Mouse (Mus musculus) MEL (cell line): ENCODE measurements around the gene Acss1. TPM values are rescaled to one million over a fixed set of nuclear protein-coding genes. Genes with fewer than 3 reads are reported as not detected.

Source experiments
- DNase-seq: peaks from one replicate; pipeline ENCODE4 v3.0.0; 2011; ENCODE audit warnings: low read depth, low spot score
- H3K27ac ChIP-seq: 2 replicates; pipeline ENCODE4 v1.5.1; 2012; ENCODE audit warnings: low read depth, mild to moderate bottlenecking, control low read depth, low read length, moderate library complexity; ENCODE audit not compliant: control insufficient read depth
- H3K27me3 ChIP-seq, 2 experiments: fragments of 150-350 bp in 1 of 2; sonication (generic) in 1 of 2; 2 replicates each; pipeline ENCODE4 v1.6.1; 2012; ENCODE audit warnings: low read length in 2 of 2, mild to moderate bottlenecking in 2 of 2, improper control_type of control experiment in 1 of 2, moderate library complexity in 1 of 2; ENCODE audit not compliant: insufficient read depth in 2 of 2, control insufficient read depth in 1 of 2
- H3K36me3 ChIP-seq, 2 experiments: 2 replicates each; pipeline ENCODE4 v1.6.1; 2012 to 2014; ENCODE audit warnings: low read length in 2 of 2, improper control_type of control experiment in 1 of 2, inconsistent platforms in 1 of 2, mild to moderate bottlenecking in 1 of 2; ENCODE audit not compliant: insufficient read depth in 2 of 2, control insufficient read depth in 1 of 2
- H3K4me1 ChIP-seq, 2 experiments: fragments of 150-350 bp in 1 of 2; sonication (generic) in 1 of 2; 2 replicates each; pipeline ENCODE4 v1.6.1; 2012; ENCODE audit warnings: low read length in 2 of 2, improper control_type of control experiment in 1 of 2, mild to moderate bottlenecking in 1 of 2; ENCODE audit not compliant: insufficient read depth in 2 of 2, control insufficient read depth in 1 of 2
- H3K4me3 ChIP-seq, 2 experiments: fragments of 150-350 bp in 1 of 2; sonication (generic) in 1 of 2; 2 replicates each; pipeline ENCODE4 v1.5.1; 2012; ENCODE audit warnings: low read depth in 2 of 2, low read length in 2 of 2, mild to moderate bottlenecking in 2 of 2, moderate library complexity in 2 of 2, control low read depth in 1 of 2, improper control_type of control experiment in 1 of 2; ENCODE audit not compliant: control insufficient read depth in 1 of 2, insufficient read depth in 1 of 2
- H3K79me2 ChIP-seq: 2 replicates; pipeline ENCODE4 v1.6.1; 2012; ENCODE audit warnings: mild to moderate bottlenecking, low read length, moderate library complexity; ENCODE audit not compliant: control insufficient read depth, poor library complexity, insufficient read depth
- H3K9ac ChIP-seq: 2 replicates; pipeline ENCODE4 v1.6.1; 2012; ENCODE audit warnings: low read depth, mild to moderate bottlenecking, control low read depth, low read length, moderate library complexity; ENCODE audit not compliant: control insufficient read depth, poor library complexity, severe bottlenecking
- H3K9me3 ChIP-seq: fragments of 150-350 bp; sonication (generic); replicated peaks from 2 replicates; pipeline ENCODE4 v1.6.1; 2012; ENCODE audit warnings: mild to moderate bottlenecking, low read length, improper control_type of control experiment, moderate library complexity; ENCODE audit not compliant: insufficient read depth
- BHLHE40 ChIP-seq: IDR thresholded peaks from 2 replicates; pipeline ENCODE4 v1.6.1; 2012; ENCODE audit warnings: low read depth, mild to moderate bottlenecking, inconsistent platforms, low read length, improper control_type of control experiment, borderline replicate concordance
- CHD1 ChIP-seq: IDR thresholded peaks from 2 replicates; pipeline ENCODE4 v1.6.1; 2012; ENCODE audit warnings: low read depth, mild to moderate bottlenecking, inconsistent platforms, low read length, improper control_type of control experiment
- CHD2 ChIP-seq: IDR thresholded peaks from 2 replicates; pipeline ENCODE4 v1.6.1; 2011; ENCODE audit warnings: low read length, improper control_type of control experiment
- CTCF ChIP-seq, 3 experiments: IDR thresholded peaks in 2 of 3; conservative IDR thresholded peaks in 1 of 3; 2 replicates each; pipeline ENCODE4 v1.5.1; 2011 to 2012; ENCODE audit warnings: low read length in 3 of 3, low read depth in 2 of 3, mild to moderate bottlenecking in 2 of 3, improper control_type of control experiment in 1 of 3, inconsistent platforms in 1 of 3, mixed read lengths in 1 of 3, moderate library complexity in 1 of 3; ENCODE audit not compliant: control insufficient read depth in 1 of 3, insufficient read depth in 1 of 3, poor library complexity in 1 of 3, severe bottlenecking in 1 of 3
- EP300 ChIP-seq, 2 experiments: IDR thresholded peaks; 2 replicates each; pipeline ENCODE4 v1.6.1; 2011; ENCODE audit warnings: improper control_type of control experiment in 2 of 2, low read length in 2 of 2, low read depth in 1 of 2, mild to moderate bottlenecking in 1 of 2
- GABPA ChIP-seq: IDR thresholded peaks from 2 replicates; pipeline ENCODE4 v1.6.1; 2012; ENCODE audit warnings: low read depth, mild to moderate bottlenecking, inconsistent platforms, low read length, improper control_type of control experiment, moderate library complexity
- GATA1 ChIP-seq: IDR thresholded peaks from 2 replicates; pipeline ENCODE4 v1.6.1; 2011; ENCODE audit warnings: low read depth, low read length, improper control_type of control experiment
- HCFC1 ChIP-seq: IDR thresholded peaks from 2 replicates; pipeline ENCODE4 v1.6.1; 2012; ENCODE audit warnings: low read depth, mild to moderate bottlenecking, inconsistent platforms, low read length, improper control_type of control experiment, moderate library complexity
- KAT2A ChIP-seq: conservative IDR thresholded peaks from 2 replicates; pipeline ENCODE4 v1.6.1; 2012; ENCODE audit warnings: low read depth, low read length, improper control_type of control experiment, inconsistent platforms
- MAX ChIP-seq: IDR thresholded peaks from 2 replicates; pipeline ENCODE4 v1.6.1; 2011; ENCODE audit warnings: low read length, improper control_type of control experiment
- MXI1 ChIP-seq: IDR thresholded peaks from 2 replicates; pipeline ENCODE4 v1.6.1; 2011; ENCODE audit warnings: mild to moderate bottlenecking, low read depth, low read length, improper control_type of control experiment
- MYB ChIP-seq: IDR thresholded peaks from 2 replicates; pipeline ENCODE4 v1.6.1; 2011; ENCODE audit warnings: mild to moderate bottlenecking, low read depth, low read length, improper control_type of control experiment
- MYC ChIP-seq: IDR thresholded peaks from 2 replicates; pipeline ENCODE4 v1.6.1; 2011; ENCODE audit warnings: low read depth, mild to moderate bottlenecking, low read length, improper control_type of control experiment, moderate library complexity
- POLR2AphosphoS2 ChIP-seq: IDR thresholded peaks from 2 replicates; pipeline ENCODE4 v1.6.1; 2011; ENCODE audit warnings: low read length, improper control_type of control experiment
- POLR2AphosphoS5 ChIP-seq: IDR thresholded peaks from 2 replicates; pipeline ENCODE4 v1.6.1; 2012; ENCODE audit warnings: low read depth, borderline replicate concordance, mild to moderate bottlenecking, inconsistent platforms, low read length, moderate library complexity, mixed read lengths
- RAD21 ChIP-seq: IDR thresholded peaks from 2 replicates; pipeline ENCODE4 v1.6.1; 2011; ENCODE audit warnings: mild to moderate bottlenecking, low read depth, low read length, improper control_type of control experiment
- RCOR1 ChIP-seq: IDR thresholded peaks from 2 replicates; pipeline ENCODE4 v1.6.1; 2012; ENCODE audit warnings: low read depth, mild to moderate bottlenecking, inconsistent platforms, low read length, improper control_type of control experiment
- SIN3A ChIP-seq: IDR thresholded peaks from 2 replicates; pipeline ENCODE4 v1.6.1; 2012; ENCODE audit warnings: low read length, improper control_type of control experiment, inconsistent platforms
- SMC3 ChIP-seq: IDR thresholded peaks from 2 replicates; pipeline ENCODE4 v1.6.1; 2011; ENCODE audit warnings: low read depth, low read length, improper control_type of control experiment
- TCF12 ChIP-seq: IDR thresholded peaks from 2 replicates; pipeline ENCODE4 v1.6.1; 2014; ENCODE audit warnings: low read depth, mild to moderate bottlenecking, inconsistent platforms, low read length, improper control_type of control experiment, moderate library complexity
- USF2 ChIP-seq, 2 experiments: IDR thresholded peaks; 2 replicates each; pipeline ENCODE4 v1.6.1; 2011 to 2012; ENCODE audit warnings: improper control_type of control experiment in 2 of 2, low read length in 2 of 2, borderline replicate concordance in 1 of 2, inconsistent platforms in 1 of 2, low read depth in 1 of 2, mild to moderate bottlenecking in 1 of 2; ENCODE audit not compliant: insufficient read depth in 1 of 2
- ZC3H11A ChIP-seq: IDR thresholded peaks from 2 replicates; pipeline ENCODE4 v1.6.1; 2012; ENCODE audit warnings: low read depth, mild to moderate bottlenecking, inconsistent platforms, low read length, improper control_type of control experiment
- ZKSCAN1 ChIP-seq: IDR thresholded peaks from 2 replicates; pipeline ENCODE4 v1.6.1; 2012; ENCODE audit warnings: low read depth, mild to moderate bottlenecking, inconsistent platforms, low read length, improper control_type of control experiment, moderate library complexity
- polyA plus RNA-seq, 2 experiments: library from polyadenylated mRNA; stranded (reverse) in 1 of 2; unstranded in 1 of 2; fragments of >175 nt in 1 of 2; fragments of >200 nt in 1 of 2; gene quantifications; 2 replicates each; pipeline versions ENCODE4 v1.2.1 to v1.2.4; 2012; ENCODE audit warnings: low replicate concordance in 2 of 2, low read depth in 1 of 2; ENCODE audit not compliant: insufficient read length in 2 of 2, insufficient read depth in 1 of 2, missing spikeins in 1 of 2
- total RNA-seq: library from RNA; depleted of rRNA; stranded (reverse); fragments of 300-350 nt; gene quantifications from 2 replicates; pipeline ENCODE4 v1.2.3, GENCODE M21; 2012

Acss1 gene
- total and polyA plus RNA-seq, 3 experiments, result 10.2 to 22.6 TPM; not detected in 1

DNA sequence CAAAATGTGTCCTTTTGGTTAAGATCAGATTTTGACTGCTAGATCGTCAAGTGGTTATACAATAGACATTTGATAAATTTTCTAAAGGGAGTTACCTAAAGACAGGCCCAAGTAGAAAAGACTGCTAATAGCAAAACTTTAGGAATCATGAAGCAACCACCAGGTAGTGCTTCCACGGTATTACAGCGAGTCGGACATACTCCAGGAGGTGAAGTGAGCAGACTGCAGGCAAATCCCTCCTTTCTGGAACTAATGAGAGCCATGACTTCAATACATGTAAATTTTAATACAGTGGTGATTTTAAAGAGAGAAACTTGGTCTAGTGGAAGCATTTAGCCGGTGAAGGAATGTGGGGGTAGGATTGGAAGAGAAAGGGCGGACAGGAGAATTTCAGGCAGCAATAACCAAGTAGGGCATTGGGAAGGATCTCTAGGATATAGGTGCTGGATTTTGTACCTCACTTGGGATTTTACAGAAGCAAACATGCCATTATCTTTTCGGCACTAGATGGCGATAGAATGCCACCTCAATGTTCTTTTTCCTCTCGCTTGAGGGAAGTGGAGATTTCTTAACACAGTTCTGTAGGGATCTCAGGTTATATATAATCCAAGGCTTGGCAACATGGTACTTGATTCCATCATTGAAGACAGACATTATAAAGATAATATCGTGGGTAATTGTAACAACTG is 59.3 kb downstream of the Acss1 start:
- peak; percentile 88 for DNase-seq
- Histone ChIP-seq H3K4me1 (peaks cover 0 to 10% of the 10 kb centered on the region in 2 experiments; a peak in 3 of 4 replicates), H3K9ac (peak overlapping the region; percentile 57), H3K27ac (peak overlapping the region; percentile 50), H3K9me3 (no peaks in the 10 kb centered on the region), H3K36me3 (peaks cover 0 to 4% of the 10 kb centered on the region in 2 experiments; a peak in 2 of 4 replicates), H3K79me2 (peaks cover 11% of the 10 kb centered on the region), H3K27me3 (no peaks in the 10 kb centered on the region), H3K4me3 (peak overlapping the region; percentile 71 to 82)
- TF ChIP-seq EP300 (IDR thresholded peaks at IDR 0.05; ENCODE audit: low read depth in 1 of 2, low read length in 2 of 2) (no peak), MAX (no peak), MYC (peak; percentile 75; the same call in 1 of the 2 replicates), USF2 (IDR thresholded peaks at IDR 0.05; ENCODE audit: borderline replicate concordance in 1 of 2, insufficient read depth in 1 of 2, low read depth in 1 of 2, low read length in 2 of 2) (no peak), RAD21 (peak; percentile 97), CTCF (IDR thresholded peaks at IDR 0.05 in 2 of 3, conservative IDR thresholded peaks at IDR 0.05 in 1 of 3; ENCODE audit: control insufficient read depth in 1 of 3, insufficient read depth in 1 of 3, low read depth in 2 of 3, low read length in 3 of 3, poor library complexity in 1 of 3, severe bottlenecking in 1 of 3) (peak; percentile 32 to 94 (median 88)), GATA1 (no peak), POLR2AphosphoS2 (no peak), MYB (no peak), SIN3A (peak; percentile 61; the same call in 1 of the 2 replicates), ZKSCAN1 (no peak), CHD2 (no peak), BHLHE40 (0 out of 2 replicates have a peak, but pooled peaks have one; percentile 17), ZC3H11A (peak; percentile 95), HCFC1 (no peak), KAT2A (no peak), POLR2AphosphoS5 (no peak), SMC3 (peak; percentile 92), GABPA (no peak), MXI1 (peak; percentile 36; the same call in 1 of the 2 replicates), TCF12 (no peak), CHD1 (0 out of 2 replicates have a peak, but pooled peaks have one; percentile 21), RCOR1 (0 out of 2 replicates have a peak, but pooled peaks have one; percentile 10)
